Mouse (Mus musculus) forebrain, embryonic 10.5 days (tissue): ENCODE results near the gene Atp13a2. TPM values are rescaled to one million over a fixed set of nuclear protein-coding genes. Genes with fewer than 3 reads are reported as not detected.

Source experiments
- DNase-seq: peaks from one replicate; pipeline ENCODE4 v3.0.0-alpha.2; 2017; ENCODE audit warnings: low spot score; ENCODE audit errors: extremely low spot score
- H3K27ac ChIP-seq: fragments of 300-500 bp; sonication (generic); 2 replicates; pipeline ENCODE4 v1.5.1; 2016; ENCODE audit warnings: mild to moderate bottlenecking
- H3K27me3 ChIP-seq: fragments of 300-500 bp; sonication (generic); 2 replicates; pipeline ENCODE4 v1.6.1; 2016; ENCODE audit warnings: mild to moderate bottlenecking; ENCODE audit not compliant: poor library complexity, severe bottlenecking
- H3K36me3 ChIP-seq: fragments of 300-500 bp; sonication (generic); replicated peaks from 2 replicates; pipeline ENCODE4 v1.6.1; 2016; ENCODE audit warnings: mild to moderate bottlenecking, moderate library complexity
- H3K4me1 ChIP-seq: fragments of 300-500 bp; sonication (generic); 2 replicates; pipeline ENCODE4 v1.6.1; 2016
- H3K4me3 ChIP-seq: fragments of 300-500 bp; sonication (generic); 2 replicates; pipeline ENCODE4 v1.5.1; 2016; ENCODE audit warnings: mild to moderate bottlenecking, moderate library complexity
- H3K9me3 ChIP-seq: fragments of 300-500 bp; sonication (generic); 2 replicates; pipeline ENCODE4 v1.6.1; 2016; ENCODE audit warnings: mild to moderate bottlenecking, moderate library complexity
- WGBS: fragments of 180-500 bp; shearing (Covaris S2); methylation state at CpG from one replicate; pipeline ENCODE4 v1.1.7; 2016; 5-methylcytosine and 5-hydroxymethylcytosine counted together
- polyA plus RNA-seq: library from polyadenylated mRNA; unstranded; fragments of >200 nt; fragmentation: Nextera tagmentation; extraction: Ambion mirVana; gene quantifications from 2 replicates; pipeline ENCODE4 v1.2.1, GENCODE M21; 2016

Atp13a2 gene
- polyA plus RNA-seq, 1 experiment from 2014 or later, result 39.9 TPM

DNA sequence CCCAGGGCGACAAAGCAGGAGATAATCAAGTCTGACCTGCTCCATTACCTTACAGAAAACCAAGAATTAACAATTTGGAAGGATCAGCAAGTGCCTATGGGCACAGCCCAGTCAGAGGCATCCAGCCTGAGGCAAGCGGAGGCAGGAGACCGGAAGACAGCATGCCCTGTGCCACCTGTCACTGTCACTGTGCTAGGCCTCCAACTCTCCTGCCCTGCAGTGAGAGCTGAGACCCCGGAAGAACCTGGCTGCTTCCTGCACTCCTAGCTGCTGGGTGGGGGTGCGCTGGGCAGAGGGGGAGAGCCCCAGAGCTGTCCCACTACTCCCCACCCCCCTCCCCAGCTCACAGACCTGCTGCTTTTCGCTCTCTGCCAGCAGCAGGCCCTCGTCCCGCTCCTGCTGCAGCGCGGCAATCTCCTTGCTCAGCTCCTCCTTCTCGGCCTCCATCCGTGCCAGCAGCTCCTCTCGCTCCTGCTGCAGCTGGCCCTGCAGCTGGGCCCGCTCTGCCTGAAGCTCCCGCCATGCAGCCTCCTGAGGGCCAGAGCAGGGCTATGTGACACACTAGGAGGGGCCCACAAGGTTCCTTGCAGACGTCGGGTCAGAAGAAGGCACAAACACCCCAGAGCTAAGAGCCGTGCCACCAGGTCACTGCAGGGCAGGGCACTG is 44.0 kb downstream of the Atp13a2 start:
- H3K36me3 ChIP-seq, result peaks cover 98% of the 10 kb centered on the region
- H3K4me1 ChIP-seq, result no peaks in the 10 kb centered on the region
- WGBS, result 91% methylated on average over 18 of the region's 18 CpGs
- no peaks in the 10 kb centered on the region for H3K9me3 ChIP-seq
- H3K27me3 ChIP-seq, result no peaks in the 10 kb centered on the region
- no peak for DNase-seq
- H3K4me3 ChIP-seq, result no peak overlapping the region
- H3K27ac ChIP-seq, result peak overlapping the region; percentile 17; the same call in 1 of the 2 replicates

DNA sequence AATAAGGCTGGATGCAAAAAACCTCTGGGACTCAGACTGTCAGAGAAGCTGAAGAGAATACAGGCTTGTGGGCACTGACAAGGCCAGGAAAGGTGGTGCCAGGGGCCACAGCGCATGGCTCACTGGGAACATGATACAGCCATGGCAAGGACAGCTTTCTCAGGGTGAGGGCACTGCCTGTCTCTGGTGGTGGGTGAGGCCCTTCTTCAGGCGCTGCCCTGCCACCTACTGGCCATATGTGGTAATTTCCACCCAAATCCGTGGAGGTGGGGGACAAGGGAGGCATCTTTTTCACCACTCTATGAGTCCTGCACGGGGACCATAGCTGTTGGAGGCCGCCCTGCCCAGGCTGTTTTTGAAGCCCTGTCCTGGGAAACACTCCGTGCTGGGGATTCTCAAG is 45.1 kb downstream of the Atp13a2 start:
- peaks cover 98% of the 10 kb centered on the region for H3K36me3 ChIP-seq

DNA sequence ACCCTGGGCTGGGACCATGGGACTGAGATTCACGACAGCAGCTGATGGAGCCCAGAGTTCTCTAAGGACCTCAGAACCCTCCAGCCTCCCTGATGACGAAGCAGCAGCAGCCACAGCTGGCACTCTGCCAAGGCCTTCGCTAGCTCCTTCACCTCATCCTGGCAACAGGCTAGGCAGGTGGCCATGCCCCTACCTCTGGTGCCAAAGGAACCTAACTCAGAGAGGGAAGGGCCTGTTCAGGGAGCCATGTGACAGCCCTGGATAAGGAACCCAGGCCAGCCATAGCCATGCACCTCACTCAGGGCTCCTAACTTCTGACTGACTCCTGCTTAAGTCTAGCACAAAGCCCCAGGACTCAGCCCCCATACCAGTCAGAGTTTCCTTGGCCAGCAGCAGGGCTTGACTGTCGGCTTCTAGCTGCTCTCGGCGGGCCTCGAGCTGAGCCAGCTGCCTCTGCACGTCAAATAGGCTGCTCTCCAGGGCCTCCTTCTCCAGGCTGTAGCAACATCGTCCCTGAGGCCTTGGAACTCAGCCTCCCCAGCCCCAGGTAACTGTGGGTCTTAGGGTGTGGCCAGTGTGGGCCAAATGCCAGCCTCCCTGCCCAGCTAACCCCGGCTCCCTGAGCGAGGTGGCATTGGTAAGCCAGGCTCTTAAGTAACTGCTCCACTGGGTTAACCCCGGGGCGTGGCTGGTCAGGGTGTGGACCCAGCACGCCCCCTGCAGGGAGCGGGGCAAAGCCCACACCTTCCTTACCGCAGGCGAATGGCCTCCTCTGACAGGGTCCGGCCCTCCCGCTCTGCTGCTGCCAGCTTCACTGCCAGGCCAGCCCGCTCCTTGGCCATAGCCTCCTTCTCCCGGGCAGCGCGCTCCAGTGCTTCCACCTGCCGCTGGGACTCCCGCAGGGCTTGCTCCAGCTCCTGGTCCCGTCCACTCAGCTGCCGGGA is 47.2 kb downstream of the Atp13a2 start:
- no peak for DNase-seq
- 89% methylated on average over 27 of the region's 27 CpGs for WGBS
- H3K27ac ChIP-seq, result no peak overlapping the region
- H3K4me1 ChIP-seq, result no peaks in the 10 kb centered on the region
- H3K27me3 ChIP-seq, result no peaks in the 10 kb centered on the region
- H3K9me3 ChIP-seq, result no peaks in the 10 kb centered on the region
- H3K36me3 ChIP-seq, result peaks cover 98% of the 10 kb centered on the region
- H3K4me3 ChIP-seq, result no peak overlapping the region

More for the DNA sequence above, 45.1 kb downstream of the Atp13a2 start:
- WGBS, result 26% methylated on average over 6 of the region's 6 CpGs
- Histone ChIP-seq H3K27me3 (no peaks in the 10 kb centered on the region), H3K9me3 (no peaks in the 10 kb centered on the region), H3K4me1 (no peaks in the 10 kb centered on the region), H3K4me3 (no peak overlapping the region), H3K27ac (no peak overlapping the region)
- peak; percentile 63 for DNase-seq

DNA sequence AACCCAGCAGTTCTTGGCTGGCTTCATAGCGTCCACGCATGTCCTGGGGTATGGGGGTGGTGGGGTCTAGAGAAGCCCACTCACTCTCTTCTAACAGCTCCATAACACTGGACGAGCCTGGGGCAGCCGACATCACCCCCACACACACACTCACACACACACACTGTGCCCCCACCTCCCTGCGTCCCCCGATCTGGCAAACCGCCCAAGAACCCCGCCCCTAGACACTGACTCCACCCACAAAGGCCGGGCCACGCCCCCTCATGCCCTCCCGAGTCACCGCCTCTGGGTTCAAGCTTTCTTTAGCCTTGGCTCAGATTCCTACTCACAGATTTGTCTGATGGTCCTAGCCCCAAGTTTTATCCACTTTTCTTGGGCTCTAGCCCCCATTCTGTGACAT is 54.4 kb downstream of the Atp13a2 start:
- H3K9me3 ChIP-seq, result no peaks in the 10 kb centered on the region
- no peak overlapping the region for H3K27ac ChIP-seq
- peaks cover 14% of the 10 kb centered on the region for H3K4me1 ChIP-seq
- no peaks in the 10 kb centered on the region for H3K27me3 ChIP-seq
- peaks cover 94% of the 10 kb centered on the region for H3K36me3 ChIP-seq
- no peak for DNase-seq
- WGBS, result 63% methylated on average over 12 of the region's 12 CpGs
- no peak overlapping the region for H3K4me3 ChIP-seq

DNA sequence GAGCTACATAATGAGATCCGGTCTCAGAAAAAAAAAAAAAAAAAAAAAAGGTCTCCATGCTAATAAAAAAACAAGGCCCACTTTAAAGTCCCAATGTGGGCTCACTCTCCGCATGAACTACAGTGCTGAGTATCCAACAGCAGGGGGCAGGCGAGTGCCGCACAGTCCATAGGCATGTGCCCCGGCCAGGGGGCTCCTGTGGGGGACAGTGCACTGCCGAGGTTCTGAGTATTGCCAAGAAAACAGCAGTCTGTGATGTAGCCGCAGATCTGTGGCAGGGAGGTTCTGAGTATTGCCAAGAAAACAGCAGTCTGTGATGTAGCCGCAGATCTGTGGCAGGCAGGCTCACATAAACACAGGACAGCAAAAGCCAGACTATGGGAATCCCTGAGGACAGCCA is 58.1 kb downstream of the Atp13a2 start:
- WGBS, result 33% methylated on average over 8 of the region's 8 CpGs
- peaks cover 80% of the 10 kb centered on the region for H3K36me3 ChIP-seq

DNA sequence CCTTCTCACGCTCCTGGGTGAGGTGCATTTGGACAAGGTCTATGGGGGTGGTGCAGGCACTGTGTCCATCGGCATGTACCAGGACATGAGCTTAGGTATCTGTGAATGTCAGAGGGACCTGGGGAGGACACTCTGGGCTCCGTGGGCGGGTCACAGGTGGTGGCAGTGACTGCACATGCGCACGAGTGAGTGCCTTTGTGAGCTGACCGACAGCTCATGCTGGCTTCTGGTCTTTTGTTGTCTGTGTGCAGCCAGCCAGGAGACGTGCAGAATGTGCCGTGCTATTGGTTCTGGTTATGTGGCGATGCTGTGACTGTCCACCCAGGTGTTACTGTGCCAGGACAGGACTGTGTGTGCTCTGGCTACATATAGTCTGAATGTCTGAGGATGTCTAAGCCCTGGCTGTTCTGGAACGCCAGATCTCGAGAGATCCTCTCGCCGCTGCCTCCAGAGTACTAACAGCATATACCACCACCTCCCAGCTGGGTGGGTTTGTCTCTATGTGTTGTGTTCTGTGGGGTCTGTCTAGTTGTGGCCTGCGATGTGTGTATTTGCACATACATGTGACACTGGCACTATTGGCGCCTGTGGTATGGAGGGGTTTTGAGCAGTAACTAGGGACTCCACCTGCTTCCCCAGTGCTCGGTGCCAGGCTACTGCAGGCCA is 62.3 kb downstream of the Atp13a2 start:
- H3K27me3 ChIP-seq, result no peaks in the 10 kb centered on the region
- peak; percentile 42 for DNase-seq
- H3K27ac ChIP-seq, result peak overlapping the region; percentile 90
- H3K4me3 ChIP-seq, result peak overlapping the region; percentile 31
- H3K36me3 ChIP-seq, result peaks cover 61% of the 10 kb centered on the region
- 54% methylated on average over 17 of the region's 17 CpGs for WGBS
- H3K9me3 ChIP-seq, result no peaks in the 10 kb centered on the region
- H3K4me1 ChIP-seq, result peaks cover 78% of the 10 kb centered on the region

More for the DNA sequence above, 58.1 kb downstream of the Atp13a2 start:
- Histone ChIP-seq H3K4me3 (no peak overlapping the region), H3K27me3 (no peaks in the 10 kb centered on the region), H3K9me3 (no peaks in the 10 kb centered on the region), H3K4me1 (peaks cover 48% of the 10 kb centered on the region), H3K27ac (peak overlapping the region; percentile 56; the same call in 1 of the 2 replicates)
- DNase-seq, result peak; percentile 74

DNA sequence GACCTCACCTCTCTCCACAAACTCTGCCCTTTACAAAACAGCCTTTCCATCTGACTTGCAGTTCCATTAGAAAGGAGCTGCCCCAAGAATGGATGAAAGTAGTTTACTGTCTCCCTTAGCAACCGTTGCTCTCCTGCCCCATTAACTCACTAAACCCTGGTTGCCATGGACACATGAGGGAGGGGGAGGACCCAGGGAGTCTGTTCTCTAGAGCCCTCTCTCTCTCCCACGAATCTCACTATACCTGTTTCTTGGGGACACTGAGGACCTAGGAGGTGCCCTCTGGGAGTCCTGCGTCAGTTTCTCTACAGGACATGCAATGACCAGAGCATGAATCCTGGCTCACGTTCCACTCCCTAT is 62.8 kb downstream of the Atp13a2 start:
- 28% methylated on average over 4 of the region's 4 CpGs for WGBS

DNA sequence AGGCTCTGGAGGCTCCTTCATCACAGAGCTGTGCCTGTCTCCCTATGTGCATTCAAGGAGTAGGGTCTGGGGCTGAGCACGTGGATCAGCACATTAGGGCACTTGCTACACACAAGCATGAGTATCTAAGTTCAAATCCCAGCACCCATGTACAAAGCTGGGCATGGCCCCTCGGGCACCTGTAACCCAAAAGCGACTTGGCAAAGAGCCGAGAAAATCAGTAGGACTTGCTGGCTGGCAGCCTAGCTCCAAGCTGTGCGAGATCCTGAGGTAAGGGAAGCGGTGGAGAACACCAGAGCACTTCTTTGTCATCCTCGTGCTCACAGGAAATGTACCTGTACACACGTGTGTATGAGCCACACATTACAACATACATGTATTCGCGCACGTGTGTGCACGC is 65.8 kb downstream of the Atp13a2 start:
- Histone ChIP-seq H3K36me3 (peaks cover 66% of the 10 kb centered on the region), H3K4me3 (peak overlapping the region; percentile 35; the same call in 1 of the 2 replicates), H3K27ac (peak overlapping the region; percentile 85), H3K4me1 (peaks cover 81% of the 10 kb centered on the region), H3K9me3 (no peaks in the 10 kb centered on the region), H3K27me3 (no peaks in the 10 kb centered on the region)
- WGBS, result 82% methylated on average over 12 of the region's 12 CpGs
- DNase-seq, result no peak

More for the DNA sequence above, 62.8 kb downstream of the Atp13a2 start:
- H3K36me3 ChIP-seq, result peaks cover 60% of the 10 kb centered on the region
- H3K4me3 ChIP-seq, result peak overlapping the region; percentile 31
- no peaks in the 10 kb centered on the region for H3K27me3 ChIP-seq
- H3K4me1 ChIP-seq, result peaks cover 83% of the 10 kb centered on the region
- H3K27ac ChIP-seq, result peak overlapping the region; percentile 90
- H3K9me3 ChIP-seq, result no peaks in the 10 kb centered on the region
- peak; percentile 86 for DNase-seq

DNA sequence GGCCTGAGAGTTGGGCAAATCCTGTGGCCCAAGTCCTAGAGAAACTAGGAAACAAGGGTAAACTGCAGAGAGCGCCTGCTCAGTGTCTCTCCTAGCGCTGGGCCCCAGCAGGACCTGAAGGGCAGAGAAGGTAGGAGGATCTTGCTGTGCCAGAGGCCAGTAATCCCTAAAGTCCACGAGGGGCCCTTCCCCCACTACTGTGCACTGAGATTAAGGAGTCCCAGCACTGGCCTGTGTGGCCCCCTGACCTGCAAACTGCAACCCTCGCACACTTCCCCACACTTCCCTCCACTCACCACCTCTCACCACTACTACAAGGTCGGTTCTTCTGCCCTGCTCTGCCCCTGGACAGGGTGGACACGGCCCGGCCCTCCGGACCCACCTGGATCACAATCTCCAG is 66.5 kb downstream of the Atp13a2 start:
- no peaks in the 10 kb centered on the region for H3K27me3 ChIP-seq
- H3K27ac ChIP-seq, result peak overlapping the region; percentile 85
- H3K4me3 ChIP-seq, result peak overlapping the region; percentile 35
- no peak for DNase-seq
- 23% methylated on average over 8 of the region's 8 CpGs for WGBS
- peaks cover 74% of the 10 kb centered on the region for H3K4me1 ChIP-seq
- peaks cover 66% of the 10 kb centered on the region for H3K36me3 ChIP-seq
- H3K9me3 ChIP-seq, result no peaks in the 10 kb centered on the region

DNA sequence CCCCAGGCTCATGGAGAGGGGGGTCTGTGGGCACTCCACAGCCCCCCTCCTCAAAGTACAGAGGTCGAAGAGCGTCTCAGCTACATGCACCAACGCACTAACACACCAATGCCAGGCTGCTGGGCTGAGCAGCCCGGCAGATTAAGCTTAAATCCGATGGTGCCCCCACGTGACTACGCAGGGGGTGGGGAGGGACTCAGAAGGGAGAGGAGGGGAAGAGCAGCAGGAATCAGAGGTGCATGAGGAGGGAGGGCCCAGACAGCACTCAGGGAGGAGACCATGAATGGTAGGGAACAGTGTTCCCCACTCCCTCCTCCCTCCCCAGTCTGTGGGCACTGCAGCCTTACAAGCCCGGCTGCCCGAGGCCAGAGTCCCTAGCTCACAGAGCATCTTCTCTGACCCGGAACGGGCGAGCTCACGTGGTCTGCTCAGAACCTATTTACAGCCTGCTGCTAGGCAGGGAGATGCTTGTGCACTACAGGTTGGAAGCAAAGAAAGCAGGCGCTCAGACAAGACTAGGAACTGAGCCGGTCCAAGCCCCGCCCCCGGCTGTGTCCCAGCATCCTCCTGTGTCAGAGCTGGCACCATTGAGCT is 67.0 kb downstream of the Atp13a2 start:
- DNase-seq, result peak; percentile 61

More for the DNA sequence above, 67.0 kb downstream of the Atp13a2 start:
- Histone ChIP-seq H3K27ac (peak overlapping the region; percentile 85), H3K4me3 (peak overlapping the region; percentile 35), H3K27me3 (no peaks in the 10 kb centered on the region), H3K36me3 (peaks cover 63% of the 10 kb centered on the region), H3K9me3 (no peaks in the 10 kb centered on the region), H3K4me1 (peaks cover 70% of the 10 kb centered on the region)
- WGBS, result 5% methylated on average over 17 of the region's 17 CpGs
